Mouse (Mus musculus): Measurements from ENCODE around the gene Tacr3. TPM values are rescaled to one million over a fixed set of nuclear protein-coding genes. Genes with fewer than 3 reads are reported as not detected.
A peak's percentile ranks its signal among the peaks of the same experiment; 100 is the strongest.

Tacr3 gene
- total RNA-seq (2021), result 1 to 10 TPM; 1.4 to 1.7 TPM

DNA sequence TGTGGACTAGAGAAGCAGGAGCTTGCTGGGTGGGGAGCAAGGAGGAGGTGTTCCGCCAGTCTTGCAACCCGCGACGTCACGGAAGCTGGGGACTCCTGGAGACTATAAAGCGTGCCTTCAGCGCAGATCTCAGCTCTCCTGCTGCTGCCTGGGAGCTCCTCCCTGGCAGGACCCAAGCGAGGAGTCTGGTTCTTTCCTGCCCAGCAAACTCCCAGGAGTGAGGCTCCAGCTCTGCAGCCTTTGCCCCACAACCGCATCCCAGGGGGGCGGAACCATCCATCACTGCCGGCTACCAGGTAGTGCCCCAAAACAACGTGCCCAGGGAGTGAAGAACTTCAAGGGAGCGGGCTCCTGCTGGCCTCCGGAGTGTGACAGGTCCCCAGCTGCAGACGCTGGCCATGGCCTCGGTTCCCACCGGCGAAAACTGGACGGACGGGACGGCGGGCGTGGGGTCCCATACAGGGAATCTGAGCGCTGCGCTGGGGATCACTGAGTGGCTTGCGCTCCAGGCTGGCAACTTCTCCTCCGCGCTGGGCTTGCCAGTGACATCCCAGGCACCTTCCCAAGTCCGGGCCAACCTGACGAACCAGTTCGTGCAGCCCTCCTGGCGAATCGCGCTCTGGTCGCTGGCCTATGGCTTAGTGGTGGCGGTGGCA, at the start of gene Tacr3:
Gene Tacr3 (plus strand): TSS at position 133 of the 656 bp plus-strand sequence.
- DNase-seq, result peak; percentile 3 to 4

DNA sequence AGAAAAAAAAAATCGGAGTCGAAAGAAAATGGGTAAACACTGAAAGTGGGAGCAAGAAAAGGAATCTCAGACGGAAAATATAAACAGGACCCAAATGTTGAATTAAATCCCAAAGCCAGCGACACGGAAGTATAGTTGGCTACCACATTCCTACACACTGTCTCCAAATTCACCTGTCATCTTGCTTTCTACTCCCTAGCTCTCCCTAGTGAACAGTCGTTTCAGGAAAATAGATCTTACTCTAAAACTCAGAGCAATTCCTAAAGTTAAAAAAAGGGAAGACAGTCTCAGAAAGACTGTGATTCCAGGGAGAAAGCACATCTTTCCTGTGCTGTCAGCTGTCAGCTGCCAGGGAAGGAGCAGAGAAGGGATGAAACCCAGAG, 324 bp upstream of the Tacr3 start:
- DNase-seq, result no peak

DNA sequence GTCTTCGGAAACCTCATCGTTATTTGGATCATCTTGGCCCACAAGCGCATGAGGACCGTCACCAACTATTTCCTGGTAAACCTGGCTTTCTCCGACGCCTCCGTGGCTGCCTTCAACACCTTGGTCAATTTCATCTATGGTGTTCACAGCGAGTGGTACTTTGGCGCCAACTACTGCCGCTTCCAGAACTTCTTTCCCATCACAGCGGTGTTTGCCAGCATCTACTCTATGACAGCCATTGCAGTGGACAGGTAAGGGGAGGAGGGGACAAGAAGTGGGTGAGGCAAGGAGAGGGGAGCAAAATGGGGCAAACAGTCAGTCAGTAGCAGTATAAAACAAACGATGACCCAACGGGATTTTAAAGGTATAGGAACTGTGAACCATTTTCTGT, 719 bp downstream of the Tacr3 start:
- DNase-seq, result no peak

DNA sequence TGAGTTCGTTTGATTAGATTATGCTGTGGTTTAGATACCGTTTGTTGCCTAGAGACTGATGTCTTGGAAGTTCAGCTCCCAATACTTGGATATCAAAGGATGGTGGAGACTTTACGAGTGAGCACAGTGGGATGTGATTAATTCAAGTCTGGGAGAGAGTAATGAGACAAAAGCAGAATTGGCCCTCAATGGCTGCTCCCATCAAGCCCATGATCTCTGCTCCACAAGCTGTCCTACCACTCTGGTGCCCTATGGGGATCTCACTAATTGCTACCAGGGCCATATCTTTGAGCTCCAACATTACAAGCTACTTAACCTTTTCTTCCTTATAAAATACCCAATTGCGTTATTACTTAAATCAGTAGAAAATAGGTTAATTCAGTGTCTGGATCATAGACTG, 22.5 kb downstream of the Tacr3 start:
- DNase-seq, result no peak

DNA sequence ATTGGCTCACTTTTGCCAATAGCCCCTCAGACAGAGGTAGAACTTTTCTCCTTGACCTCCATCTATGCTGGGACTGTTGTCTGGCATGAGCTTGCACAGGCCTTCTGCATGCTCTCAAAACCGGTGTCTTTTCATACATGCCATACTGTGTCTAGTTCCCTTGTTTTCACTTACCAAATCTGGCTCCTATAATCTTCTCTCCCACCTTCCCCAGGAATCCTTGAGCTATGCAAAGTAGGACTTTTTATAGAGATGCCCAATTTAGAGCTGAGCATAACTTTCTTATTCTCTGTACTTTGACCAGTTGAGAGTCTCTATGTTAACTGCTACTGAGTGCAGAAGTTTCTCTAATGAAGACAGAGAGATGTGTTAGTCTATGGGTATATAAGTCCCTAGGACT, 48.9 kb downstream of the Tacr3 start:
- no peak for DNase-seq

DNA sequence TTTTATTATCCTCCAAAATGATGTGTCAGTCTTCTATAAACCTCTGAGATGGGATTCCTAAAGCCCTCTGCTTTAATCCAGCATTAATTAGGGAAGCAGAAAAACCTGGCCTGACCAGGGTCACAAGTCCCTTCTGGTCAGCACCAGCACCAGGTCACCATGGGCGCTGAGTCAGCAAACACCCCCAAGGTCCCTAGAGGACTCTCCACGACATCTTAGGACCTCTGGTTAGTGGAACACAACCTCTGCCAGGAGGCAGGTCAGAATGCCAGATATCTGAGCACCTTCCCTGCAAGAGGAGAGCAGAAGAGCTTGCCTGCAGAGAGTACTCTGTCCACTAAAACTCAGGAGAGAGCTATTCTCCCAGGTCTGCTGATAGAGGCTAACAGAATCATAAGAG, 67.0 kb downstream of the Tacr3 start:
- DNase-seq, result no peak

DNA sequence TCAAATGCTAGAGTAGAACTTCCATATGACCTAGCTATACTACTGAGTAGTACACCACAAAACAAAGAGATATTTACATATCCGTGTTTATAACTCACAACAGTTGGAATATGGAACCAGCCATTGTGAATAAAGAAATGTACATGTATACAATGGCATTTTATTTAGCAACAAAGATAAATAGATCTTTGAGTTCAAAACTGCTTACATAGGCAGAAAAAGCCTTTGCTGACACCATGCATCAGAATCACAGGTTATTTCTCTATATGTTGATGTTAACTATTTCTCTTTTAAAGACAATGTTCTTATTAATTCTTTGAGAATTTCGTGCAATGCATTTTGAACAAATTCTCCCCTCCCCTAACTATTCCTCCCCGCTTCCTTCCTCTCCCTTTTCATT, 80.1 kb downstream of the Tacr3 start:
- no peak for DNase-seq

DNA sequence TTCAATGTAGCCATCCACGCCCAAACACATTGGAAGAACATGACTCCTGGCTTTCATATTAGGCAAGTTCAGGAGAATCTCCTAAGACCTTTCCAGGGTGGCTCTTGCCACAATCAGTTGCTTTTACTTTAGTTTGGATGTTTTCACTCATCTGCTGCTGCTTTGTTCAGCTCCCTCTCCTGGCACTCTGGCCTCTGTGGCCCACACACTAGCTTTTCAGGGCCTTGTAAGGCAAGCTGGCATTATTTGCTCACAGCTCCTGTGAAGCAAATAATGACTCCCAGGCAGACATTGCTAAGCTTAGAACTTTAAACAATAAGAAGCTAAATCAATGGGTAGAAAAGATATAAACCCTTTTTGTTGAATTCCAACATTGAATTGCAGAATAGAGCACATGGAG, 105.9 kb downstream of the Tacr3 start:
- DNase-seq, result no peak

DNA sequence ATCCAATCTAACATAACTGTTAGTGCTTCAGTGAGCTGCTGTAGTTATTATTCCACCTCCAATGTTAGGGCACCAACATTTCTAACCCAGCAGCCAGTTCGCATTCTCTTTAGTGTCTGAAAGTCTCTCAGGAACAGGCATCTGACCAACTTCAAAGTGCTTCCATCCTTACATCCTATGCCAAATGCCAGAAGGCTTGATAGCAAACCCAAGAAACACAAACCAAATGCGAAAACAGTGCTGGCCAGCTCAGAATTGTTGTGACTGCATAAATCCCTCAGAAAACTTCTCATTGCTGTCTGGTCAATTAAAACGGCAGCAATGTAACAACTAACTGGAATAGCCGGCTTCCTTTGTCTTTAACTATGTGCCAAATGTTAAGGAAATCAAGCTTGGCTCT, 106.7 kb downstream of the Tacr3 start:
- DNase-seq, result no peak

DNA sequence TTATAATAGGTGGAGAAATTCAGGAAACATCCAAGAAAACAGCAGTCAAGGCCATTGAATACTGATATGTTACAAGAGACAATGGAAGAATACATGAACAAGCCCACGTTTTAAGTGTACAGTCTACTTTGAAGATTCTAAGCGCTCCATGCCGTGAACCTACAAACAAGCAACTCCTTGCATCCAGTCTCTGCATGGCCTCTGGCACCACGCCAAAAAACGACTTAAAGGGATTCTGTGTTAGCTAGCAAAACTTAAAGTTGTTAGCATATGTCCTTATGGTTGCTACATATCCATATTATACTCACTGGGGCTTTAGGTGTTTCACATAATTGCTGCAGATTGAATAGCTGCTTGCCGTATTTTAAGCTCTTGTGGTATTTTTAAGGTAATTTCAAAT, 134.7 kb downstream of the Tacr3 start:
- no peak for DNase-seq

DNA sequence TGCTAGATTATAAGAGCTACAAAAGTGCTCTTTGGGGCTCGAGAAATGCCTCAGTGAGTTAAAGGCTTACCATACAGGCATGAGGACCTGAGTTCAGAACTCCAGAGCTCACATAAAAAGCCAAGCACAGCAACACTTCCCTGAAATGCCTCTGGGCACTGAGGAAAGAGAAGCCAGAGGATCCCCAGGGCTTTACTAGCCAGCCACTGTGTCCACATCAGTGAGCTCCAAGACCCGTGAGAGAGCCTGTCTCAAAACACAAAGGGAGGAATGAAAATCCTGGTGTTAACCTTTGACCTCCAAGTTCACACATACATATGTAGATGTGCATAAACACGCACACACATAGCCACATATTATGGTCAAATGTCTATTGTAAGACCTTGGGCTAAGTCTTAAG, 150.1 kb downstream of the Tacr3 start:
- no peak for DNase-seq

DNA sequence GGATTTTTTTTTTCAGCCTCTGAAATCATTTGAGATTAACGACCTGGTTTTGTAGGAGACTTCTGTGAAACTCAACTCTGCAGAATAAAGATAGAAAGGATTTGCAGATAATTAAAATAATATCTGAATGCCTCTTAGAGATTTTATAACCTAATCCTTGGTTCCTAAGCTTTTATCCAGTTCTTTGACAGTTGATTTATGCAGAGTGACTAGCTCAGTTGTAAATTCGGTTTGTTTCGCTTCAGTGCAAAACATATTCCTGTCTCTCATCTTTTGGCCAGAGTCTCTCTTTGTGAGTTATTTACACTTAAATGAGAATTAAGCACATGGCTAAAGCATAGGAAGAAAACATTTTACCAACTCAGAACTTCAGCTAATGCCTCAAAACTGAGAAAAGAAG, 151.3 kb downstream of the Tacr3 start:
- no peak for DNase-seq
